Mouse (Mus musculus): ENCODE measurements around the gene Atp13a4.
A peak's percentile ranks its signal among the peaks of the same experiment; 100 is the strongest.

DNA sequence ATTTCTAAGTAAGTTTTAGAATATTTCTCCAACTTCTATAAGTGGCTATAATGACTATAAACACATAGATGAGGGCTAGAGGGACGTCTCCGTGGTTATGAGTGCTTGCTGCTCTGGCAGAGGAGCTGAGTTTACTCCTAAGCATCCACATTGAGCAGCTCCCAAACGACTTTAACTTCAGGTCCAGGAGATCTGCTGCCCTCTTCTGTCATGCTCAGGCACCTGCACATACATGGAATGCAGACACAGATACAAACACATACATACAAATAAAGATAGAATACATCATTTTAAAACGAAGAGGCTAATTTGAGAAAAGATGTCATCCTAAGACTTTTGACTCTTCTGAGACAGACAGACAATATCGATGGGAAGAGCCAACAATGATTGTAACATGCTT is 31.0 kb upstream of the Atp13a4 start:
- TF ChIP-seq CTCF (conservative IDR thresholded peaks at IDR 0.05; ENCODE audit: insufficient read depth, insufficient read length, low read depth, low read length) (peak; percentile 58), POLR2A (IDR thresholded peaks at IDR 0.05; ENCODE audit: low read depth, low read length) (no peak)
